Mouse (Mus musculus) olfactory bulb, adult 2 months (tissue): ENCODE data around the gene Eno1.

Experiments used
- CTCF ChIP-seq: fragments of 200-500 bp; IDR thresholded peaks from 2 replicates; pipeline ENCODE4 v1.5.1; 2012; ENCODE audit warnings: low read depth, mild to moderate bottlenecking, low read length, moderate library complexity; ENCODE audit not compliant: insufficient read depth
- POLR2A ChIP-seq: fragments of 200-500 bp; IDR thresholded peaks from 2 replicates; pipeline ENCODE4 v1.6.1; 2012; ENCODE audit warnings: mild to moderate bottlenecking, low read depth, low read length, moderate library complexity; ENCODE audit not compliant: insufficient read depth

GRCm38 (mm10) chr4:150193915-150194314 lies 42.6 kb upstream of the Eno1 start:
- no peak for TF ChIP-seq POLR2A
- TF ChIP-seq CTCF: no peak
